Mouse (Mus musculus) MEL (cell line): ENCODE measurements around the gene Hist1h3b.

ENCODE experiments used
- MEF2A ChIP-seq: IDR thresholded peaks from 2 replicates; pipeline ENCODE4 v1.6.1; 2014; ENCODE audit warnings: low read depth, mild to moderate bottlenecking, inconsistent platforms, low read length, improper control_type of control experiment; ENCODE audit not compliant: poor library complexity, insufficient replicate concordance, severe bottlenecking; ENCODE audit errors: extremely low read depth
- MXI1 ChIP-seq: IDR thresholded peaks from 2 replicates; pipeline ENCODE4 v1.6.1; 2011; ENCODE audit warnings: mild to moderate bottlenecking, low read depth, low read length, improper control_type of control experiment
- POLR2A ChIP-seq, 2 experiments: IDR thresholded peaks; 2 replicates each; pipeline ENCODE4 v1.6.1; 2011 to 2012; ENCODE audit warnings: low read length in 2 of 2, mild to moderate bottlenecking in 2 of 2, control low read depth in 1 of 2, improper control_type of control experiment in 1 of 2, low read depth in 1 of 2, moderate library complexity in 1 of 2; ENCODE audit not compliant: control insufficient read depth in 1 of 2, insufficient read depth in 1 of 2, poor library complexity in 1 of 2
- RCOR1 ChIP-seq: IDR thresholded peaks from 2 replicates; pipeline ENCODE4 v1.6.1; 2012; ENCODE audit warnings: low read depth, mild to moderate bottlenecking, inconsistent platforms, low read length, improper control_type of control experiment

DNA sequence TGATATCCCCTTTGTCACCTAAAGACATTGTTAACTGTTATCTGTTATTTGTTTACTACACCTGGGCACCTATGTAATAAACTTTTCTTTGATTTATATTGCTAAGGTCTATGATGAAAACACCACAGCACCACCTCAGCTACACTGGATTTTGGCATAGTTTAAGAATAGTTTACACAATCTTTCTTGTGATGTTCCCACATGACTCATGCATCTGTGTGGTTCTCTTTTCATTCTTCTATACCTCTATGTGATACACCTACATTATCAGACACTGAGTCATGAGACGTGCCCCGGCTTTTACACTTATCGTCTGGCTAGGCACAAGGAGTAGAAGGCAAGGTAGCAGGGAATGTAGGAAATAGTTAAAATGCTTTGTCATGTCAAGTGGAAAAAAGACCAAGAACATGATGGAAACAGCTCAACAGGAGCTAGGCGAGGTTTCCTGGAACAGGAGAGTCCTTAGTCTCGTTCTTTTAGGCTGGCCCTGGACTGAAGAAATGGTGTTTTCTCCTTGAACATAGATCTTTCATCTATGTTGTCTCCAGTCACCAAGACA lies 2.4 kb upstream of the Hist1h3b start:
- TF ChIP-seq POLR2A (IDR thresholded peaks at IDR 0.05; ENCODE audit: control insufficient read depth in 1 of 2, insufficient read depth in 1 of 2, low read depth in 1 of 2, low read length in 2 of 2, poor library complexity in 1 of 2) (no peak), MXI1 (no peak), RCOR1 (no peak), MEF2A (no peak)
